Mouse (Mus musculus): Measurements from ENCODE around the gene Ccnjl.

Ccnjl gene

DNA sequence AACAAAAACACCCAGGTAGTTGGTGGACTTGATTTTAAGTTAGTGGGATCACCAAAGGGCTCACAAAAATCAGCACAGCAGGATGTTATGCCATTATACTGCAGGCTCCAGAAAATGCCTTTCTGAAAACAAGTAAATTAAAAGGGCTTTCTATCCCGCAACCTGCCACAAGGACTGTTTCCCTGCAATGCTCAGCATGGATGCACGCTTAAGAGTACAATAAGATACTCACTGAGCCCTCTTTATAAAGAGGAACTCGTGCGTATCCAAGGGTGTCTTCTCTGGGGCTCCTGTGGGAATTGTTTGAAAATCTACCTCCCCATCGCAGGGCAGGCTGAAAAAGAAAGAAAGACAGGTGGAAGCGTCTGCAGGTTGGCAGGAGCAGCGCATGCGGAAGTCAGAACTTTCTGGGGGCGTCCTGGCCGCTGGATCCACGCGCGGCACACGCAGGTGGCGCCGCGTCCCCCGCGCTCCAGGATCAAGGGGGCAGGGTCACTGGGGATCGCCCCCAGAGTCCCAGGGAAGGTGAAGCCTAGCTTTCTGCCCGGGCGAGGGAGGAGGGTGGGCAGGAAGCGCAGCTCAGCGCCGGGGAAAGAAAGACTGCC is 404 bp upstream of the Ccnjl start:
- DNase-seq (ENCODE audit: low spot score), result no peak

DNA sequence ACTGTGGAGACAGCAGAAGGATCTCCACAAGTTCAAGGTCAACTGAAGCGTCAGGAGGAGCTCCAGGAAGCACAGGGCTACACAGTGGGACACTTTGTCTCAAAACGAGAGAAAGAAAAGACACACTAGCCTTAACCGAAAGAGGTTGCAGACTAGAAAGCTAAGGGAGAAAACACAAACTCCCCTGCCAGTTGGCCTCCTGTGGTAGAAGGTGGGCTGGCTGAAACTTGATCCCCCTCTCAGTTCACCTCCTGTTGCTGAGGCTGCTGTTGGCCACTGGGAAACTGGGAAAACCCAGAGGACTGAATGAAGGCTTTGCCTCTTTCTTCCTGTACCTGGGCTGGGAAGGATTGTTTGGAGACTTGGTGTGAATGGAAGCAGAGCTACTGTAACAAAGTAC is 1.5 kb downstream of the Ccnjl start:
- peak; percentile 45 for DNase-seq (ENCODE audit: low spot score)

DNA sequence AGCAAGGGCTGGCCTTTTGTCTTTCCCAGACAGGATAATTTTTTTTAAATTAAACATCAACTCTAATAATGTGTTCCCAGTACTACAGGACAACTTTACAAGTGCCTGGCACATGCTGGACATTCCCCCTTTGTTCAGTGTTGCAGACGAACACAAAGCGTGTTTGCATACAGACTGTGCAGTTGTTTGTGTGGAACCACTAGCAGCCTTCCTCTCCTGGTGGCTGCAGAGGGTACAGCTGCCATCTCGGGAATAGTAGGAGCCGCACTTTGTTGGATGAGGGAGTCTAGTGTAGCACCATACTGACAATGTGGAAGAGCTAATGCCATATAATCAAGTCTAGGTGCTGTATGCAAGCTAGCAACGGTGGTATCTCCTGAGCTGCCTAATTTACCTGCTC is 3.0 kb downstream of the Ccnjl start:
- no peak for DNase-seq (ENCODE audit: low spot score)

DNA sequence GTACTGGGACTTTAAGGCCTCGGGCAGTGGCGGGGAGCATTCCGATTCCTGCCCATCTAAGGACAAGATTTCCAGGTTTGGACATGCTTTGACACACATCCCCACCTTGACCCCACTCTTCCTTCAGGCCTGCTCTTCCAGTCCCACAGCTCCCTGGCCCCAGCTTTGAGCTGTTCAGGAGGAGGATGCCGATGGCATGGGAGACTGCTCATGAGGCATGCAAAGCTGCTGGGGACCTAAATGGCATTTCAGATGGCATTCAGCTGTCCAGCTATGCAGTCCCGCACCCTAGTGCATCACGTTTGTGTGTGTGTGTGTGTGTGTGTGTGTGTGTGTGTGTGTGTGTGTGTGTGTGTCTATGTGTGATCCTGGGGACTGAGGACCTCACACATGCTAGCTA is 8.5 kb downstream of the Ccnjl start:
- no peak for DNase-seq (ENCODE audit: low spot score)

DNA sequence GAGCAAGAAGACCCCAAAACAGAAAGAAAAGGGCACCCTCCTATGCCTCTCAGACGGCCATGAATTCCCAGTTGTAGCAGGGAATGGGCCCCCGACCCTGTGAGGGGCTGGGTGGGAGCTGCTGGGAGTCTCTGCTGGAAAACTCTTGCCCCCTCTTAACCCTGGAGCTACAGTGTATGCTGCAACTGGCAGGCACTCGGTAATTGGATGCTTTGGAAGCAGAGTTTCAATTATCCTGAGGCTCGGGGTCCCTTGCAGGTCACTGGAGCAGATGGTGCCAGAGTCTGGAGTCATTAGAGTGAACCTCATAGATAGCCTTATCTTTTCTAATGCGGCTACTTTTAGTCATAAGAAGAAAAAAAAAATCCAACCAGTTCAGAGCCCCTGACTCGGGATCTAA is 11.3 kb downstream of the Ccnjl start:
- DNase-seq (ENCODE audit: low spot score), result no peak

DNA sequence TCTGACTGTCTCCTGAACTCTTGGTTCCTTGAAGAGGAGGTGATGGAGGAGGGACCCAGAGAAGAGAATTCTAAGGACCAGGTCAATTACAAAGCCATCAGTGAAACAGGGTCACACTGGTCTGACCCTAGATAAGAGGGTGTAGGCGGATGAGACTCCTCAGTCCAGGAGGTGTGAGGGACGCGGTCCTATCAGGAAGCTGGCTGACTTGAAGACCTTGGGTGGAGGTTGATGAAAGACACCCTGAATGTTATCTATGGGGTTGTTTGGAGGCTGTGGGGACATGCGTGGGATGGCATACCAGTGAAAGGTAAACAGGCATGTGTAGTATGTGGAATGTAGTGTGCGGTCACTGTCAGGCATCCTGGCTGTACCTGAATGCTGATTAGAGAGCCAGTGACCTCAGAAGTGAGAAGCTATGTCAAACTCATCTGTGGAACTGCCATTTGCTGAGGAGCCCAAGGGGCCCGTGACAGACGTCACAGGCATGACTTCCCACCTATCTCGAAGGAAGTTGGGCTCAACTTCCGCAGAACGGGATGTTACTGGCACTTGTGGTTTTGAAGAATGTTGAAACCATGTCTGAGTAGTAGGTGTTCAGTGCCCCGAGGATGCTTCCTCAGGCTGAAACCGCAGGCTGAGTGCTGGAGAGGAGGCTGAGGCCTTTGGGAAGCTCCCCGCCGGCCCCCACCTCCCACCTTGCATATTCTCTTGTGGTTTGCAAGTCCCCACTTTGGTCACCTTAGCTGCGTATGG is 15.3 kb downstream of the Ccnjl start:
- DNase-seq (ENCODE audit: low spot score), result peak; percentile 51

DNA sequence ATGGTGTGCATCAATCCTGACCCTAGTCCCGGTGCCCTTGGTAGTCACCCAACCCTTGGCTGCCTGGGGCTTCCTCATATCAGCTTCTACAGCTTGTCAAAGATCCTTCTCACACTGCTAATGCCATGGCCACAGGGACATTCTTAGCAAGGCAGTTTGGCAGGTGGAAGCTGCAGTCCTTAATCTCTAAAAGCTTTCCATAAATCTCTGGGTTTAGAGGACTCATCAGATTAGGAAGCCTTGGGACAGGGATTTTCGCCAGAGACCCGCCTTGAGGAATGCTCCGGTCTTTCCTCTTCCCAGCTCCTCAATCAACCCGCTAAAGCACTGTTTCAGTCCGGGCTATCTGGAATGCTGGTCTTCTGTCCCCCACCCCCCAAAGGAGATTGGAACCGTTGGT is 16.2 kb downstream of the Ccnjl start:
- DNase-seq (ENCODE audit: low spot score), result no peak

DNA sequence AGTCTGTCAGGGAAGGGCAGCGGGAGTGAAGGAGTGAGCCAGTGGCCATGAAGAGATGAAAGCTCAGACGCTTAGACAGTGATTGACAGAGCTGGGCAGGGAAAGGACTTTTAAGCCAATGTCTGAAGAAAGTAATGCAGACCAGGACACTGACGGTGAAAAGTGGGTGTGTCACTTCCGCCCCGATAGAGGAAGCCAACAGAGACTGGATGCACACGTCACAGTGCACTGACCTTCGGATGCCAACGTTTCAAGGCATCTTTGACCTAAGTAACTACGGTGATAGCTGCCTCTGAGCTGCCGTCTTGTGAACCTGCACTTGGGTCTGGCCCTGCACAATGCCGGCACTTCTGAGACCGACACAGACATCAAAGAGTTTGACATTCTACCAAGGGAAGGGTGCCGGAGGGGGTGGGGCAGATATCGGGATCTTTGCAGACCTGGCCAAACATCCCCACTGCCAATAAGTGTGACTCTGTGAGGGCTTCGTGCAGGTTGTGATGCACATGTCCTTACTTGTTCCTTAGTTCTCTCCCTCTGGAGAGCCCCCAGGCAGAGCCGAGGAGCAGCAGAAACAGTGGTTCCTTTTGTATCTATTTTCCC is 17.4 kb downstream of the Ccnjl start:
- no peak for DNase-seq (ENCODE audit: low spot score)

DNA sequence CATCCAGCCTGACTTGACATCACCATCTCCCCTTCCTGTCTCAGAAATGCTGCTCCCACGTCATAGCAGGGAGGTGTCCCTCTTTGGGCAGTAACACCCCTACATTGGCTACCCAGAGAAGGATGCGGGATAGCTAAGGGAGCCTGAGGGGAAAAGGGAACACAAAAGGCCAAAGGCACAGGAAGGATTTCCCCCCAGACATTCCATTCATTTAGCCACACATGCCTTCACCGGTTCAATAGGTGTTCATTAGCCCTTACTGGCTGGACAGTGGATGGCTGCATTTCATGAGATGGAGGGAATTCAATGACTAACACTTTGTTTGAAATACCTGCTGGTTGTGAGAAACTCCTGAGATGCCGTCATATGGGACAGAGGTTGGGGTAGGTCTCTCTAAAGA is 18.1 kb downstream of the Ccnjl start:
- no peak for DNase-seq (ENCODE audit: low spot score)

DNA sequence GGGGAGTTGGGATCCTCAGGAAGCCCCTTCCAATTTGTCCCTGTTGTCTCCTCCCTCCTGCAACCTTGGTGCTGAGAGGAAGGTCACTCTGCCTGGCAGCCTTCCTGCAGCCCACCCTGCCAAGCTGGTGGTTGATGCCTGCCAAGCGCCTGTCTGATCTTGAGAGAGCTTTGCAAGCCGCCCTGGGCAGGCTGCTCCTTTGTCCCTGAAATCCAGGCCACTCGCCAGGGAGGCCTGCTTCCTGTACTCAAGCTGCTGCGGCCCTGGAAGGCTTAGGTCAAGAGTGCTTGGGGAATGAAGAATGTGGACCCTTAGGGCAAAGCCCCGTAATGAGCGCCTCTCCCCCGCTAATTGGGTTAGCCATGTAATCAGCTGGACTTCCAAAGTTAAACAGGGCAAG is 19.6 kb downstream of the Ccnjl start:
- peak; percentile 62 for DNase-seq (ENCODE audit: low spot score)

DNA sequence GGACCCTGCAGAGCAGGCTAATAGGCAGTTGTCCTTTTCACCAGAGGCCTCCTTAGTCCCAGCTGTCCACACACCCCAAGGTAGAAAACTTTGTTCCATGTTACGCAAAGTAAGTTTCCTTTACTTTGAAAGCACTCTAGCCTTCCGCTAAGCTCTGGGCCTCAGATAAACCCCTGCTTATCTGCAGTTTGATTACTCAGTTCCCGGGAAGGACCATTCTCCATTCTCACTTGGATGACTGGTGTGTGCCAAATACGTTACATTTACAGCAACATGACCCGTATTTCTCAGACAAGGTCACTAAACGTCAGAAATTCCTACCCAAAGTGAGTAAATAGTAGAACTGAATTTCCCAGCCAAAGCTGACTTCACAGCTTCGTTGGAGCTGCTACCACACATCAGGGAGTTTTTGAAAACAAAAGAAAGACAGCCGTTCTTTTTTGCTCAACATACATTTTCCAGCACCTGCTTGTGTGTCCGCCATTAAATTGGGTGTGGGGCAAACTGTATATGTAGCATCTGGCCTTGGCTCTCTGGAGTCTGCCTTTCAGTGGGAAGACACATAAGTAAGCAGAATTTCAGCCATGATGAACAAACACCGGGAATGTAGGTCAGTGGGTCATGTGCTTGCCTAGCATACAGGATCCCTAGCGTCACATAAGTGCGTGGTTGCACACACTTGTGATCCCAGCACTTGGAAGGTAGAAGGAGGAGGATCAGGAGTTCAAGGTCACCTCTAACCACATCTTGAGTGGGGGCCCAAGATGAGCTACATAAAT is 20.3 kb downstream of the Ccnjl start:
- no peak for DNase-seq (ENCODE audit: low spot score)

DNA sequence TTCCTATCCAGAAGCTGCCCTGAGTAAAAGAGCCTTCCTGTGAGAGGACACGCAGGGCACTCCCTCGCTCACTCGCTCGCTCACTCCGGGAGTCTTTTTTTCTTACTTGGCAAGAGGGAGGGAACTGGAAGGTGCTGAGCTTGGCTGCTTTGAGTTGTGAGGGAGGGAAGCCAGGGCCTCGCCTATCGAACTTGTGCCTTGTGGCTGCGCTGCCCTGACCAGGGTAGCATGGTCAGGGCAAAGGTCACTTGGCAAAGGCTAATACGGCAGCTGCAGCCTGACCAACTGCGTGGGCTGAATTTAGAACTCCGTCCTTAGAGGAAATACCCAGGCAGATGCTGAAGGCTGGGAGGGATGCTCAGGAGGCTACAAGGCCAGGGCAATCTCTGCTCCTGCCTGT is 21.1 kb downstream of the Ccnjl start:
- peak; percentile 80 for DNase-seq (ENCODE audit: low spot score)

DNA sequence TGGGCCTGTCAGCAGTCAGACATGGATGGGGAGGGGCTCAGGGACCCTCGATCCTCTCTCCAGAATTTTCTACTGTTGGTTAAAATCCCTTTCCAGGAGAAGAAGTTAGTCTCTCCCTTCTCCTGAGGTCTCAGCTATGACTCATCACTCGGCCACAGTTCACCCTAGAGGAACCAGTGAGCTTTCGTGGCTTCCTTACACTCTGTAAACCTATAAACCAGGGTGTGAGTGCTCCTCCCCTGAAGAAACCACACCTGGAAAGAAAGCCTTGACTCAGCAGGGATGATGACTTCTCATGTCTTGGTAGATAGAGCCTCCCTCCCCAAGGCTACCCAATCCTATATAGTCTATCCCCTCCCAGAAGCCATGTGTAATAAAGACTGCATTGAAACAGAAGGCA is 23.2 kb downstream of the Ccnjl start:
- DNase-seq (ENCODE audit: low spot score), result no peak

DNA sequence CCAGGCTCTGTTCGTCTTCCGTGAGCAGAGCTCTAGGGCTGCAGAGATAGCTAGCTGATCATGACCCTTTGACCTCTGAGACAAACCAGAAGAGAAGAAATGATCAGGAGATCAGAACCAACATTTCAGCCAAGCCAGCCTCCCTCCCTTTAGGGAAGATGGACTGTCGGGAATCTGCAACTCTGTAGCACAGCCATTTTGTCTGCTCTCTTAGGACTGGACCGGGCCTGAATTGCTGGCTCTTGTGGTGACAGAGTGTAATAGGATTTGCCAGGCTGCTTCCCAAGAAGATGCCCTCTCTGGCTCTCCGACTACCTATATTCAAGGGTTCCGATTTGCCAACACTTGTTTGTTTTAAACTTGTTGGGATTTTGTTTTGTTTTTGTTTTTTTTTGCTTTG is 24.1 kb downstream of the Ccnjl start:
- no peak for DNase-seq (ENCODE audit: low spot score)

DNA sequence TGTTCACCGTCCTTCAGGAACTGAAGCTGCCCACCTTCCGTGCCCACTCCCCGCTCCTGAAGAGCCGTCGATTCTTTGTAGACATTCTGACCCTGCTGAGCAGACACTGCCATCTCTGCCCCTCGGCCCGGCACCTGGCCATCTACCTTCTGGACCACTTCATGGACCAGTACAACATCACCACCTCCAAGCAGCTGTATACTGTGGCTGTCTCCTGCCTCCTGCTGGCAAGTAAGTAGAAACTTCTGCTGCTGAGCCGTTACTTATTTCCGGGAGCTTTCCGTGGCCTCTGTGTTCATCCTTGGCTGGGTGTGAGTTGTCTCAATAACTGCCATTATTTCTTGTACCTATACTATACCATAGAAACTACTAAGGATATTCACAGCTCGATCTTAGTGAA is 28.0 kb downstream of the Ccnjl start:
- no peak for DNase-seq (ENCODE audit: low spot score)

DNA sequence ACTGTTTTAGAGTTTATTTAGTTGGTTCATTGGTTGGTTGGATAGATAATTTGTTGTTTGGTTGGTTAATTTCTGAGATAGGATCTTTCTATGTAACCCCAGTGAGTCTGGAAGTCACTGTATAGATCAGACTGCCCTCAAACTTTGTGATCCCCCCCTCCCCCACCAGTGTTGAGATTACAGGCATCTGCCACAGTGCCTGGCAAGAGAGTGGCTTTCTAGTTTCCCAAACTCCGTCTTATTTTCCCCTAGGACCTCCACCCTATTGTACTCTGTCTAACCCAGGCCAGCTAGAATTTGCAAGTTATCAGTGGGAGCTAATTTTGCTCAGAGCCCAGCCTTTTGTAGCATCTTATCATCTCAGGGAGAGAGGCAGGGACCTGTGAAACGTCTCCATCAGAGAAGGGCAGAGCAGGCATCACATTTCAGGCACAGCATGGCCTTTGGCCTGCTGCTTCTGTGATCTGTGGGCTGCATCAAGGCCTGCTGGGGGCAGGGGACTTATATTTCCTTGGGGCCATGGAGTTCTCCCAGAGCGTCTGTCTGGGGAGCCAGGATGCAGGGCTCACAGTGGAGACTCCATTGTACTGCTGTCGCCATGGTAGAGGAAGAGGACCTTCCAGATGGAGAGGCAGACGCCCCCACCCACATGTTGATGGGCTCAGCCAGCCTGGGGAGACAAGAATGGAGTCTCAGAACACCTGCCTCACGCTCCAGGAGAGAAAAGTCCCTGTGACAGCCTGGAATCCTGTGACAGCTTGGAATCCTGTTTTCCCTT is 31.1 kb downstream of the Ccnjl start:
- no peak for DNase-seq (ENCODE audit: low spot score)

DNA sequence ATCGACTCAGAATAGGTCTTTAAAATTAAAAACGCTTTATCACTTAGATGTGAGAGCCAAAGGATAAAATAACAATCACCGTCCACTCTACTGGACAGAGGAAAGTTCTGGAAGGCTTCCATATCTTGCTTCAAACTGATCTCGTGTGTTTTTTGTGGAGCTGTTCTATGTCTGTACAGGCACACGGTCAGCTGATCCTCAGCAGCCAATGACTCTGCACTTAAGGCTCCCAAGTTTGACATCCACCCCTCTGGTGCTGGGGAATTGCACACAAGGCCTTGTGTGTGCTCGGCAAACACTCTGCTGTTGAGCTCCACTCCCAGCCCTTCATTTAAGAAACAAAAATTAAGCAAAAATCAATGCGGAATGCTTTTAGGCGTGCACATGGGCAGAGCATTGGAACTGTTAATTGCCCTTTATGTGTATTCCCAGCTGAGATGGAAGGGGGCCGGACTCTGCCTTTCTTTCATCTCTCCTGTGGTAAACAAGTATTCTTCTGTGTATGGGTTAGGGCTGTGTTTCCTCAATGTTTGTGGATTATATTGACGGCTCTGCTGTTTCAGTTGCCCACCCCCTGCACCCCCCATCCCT is 35.2 kb downstream of the Ccnjl start:
- DNase-seq (ENCODE audit: low spot score), result no peak

DNA sequence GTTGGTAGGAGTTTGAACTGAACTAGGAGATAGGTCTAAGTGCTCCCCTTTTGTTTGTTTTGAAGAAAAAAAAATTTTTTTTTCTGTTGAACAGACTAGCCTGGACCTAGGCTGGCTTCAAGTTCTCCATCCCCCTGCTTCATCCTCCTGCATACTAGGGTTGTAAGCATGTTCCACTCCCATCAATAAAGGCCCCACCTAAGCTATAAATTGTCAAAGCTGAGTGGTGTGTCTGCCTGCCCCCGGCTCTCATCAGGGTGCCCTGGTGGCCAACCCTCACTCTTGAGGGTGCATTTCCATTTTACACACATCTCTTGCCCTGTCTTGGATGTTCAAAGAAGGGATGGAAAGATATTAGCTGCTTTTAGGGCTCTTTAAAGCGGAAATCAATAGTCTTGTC is 36.8 kb downstream of the Ccnjl start:
- no peak for DNase-seq (ENCODE audit: low spot score)

DNA sequence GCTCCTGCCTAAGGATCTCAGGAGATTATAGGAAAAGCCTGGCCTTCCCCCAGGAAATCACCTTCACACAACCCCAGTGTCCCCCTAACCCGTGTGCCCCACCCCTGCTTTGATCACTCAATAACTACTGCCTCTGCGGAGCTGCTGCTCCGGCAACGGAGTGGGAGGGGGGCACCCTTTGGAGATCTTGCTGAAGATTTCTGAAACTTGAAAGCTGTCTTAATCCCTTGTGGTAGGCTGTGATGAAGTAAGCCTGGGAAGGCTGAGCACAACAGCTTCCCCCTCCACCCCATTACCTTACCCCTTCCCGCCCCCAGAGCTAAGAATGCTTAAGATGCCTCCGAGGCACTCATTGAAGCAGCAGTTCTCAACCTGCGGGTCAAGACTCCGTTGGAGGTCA is 37.3 kb downstream of the Ccnjl start:
- DNase-seq (ENCODE audit: low spot score), result no peak

DNA sequence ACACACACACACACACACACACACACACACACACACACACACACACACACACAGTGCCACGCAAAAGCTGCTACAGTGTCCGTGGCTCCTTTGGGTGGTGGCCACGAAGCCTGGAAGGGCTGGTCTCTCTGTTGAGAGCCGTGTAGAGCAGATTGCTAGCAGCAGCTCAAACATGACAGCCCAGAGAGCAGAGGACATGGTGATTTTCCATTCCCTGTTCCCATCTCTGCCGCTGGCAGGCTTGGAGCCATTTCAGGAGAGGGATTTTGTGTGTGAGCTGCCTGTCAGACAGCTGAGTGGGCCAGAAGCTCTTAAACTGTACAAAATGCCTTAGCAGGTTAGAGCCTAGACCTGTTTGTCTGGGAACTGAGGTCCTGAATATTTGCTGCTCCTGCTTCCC is 38.1 kb downstream of the Ccnjl start:
- DNase-seq (ENCODE audit: low spot score), result no peak

DNA sequence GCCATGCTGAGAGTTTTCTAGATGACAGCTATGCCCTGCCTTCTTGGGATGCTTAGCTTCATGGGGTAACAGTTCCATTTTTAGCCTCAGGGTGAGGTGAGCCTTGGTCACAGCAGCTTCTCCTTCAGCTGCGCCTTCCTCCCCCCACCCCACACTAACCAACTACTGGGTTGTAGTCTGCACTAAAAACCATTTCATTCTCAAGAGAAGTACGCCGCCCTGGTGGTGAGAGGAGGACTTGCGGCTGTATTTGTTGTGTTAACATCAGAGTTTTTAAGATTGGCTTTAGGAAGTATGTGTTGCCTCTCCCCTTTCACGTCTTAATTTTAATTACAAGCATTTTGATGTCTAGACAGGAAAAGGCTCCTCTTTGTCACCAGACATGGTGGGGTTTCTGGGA is 39.7 kb downstream of the Ccnjl start:
- DNase-seq (ENCODE audit: low spot score), result no peak

DNA sequence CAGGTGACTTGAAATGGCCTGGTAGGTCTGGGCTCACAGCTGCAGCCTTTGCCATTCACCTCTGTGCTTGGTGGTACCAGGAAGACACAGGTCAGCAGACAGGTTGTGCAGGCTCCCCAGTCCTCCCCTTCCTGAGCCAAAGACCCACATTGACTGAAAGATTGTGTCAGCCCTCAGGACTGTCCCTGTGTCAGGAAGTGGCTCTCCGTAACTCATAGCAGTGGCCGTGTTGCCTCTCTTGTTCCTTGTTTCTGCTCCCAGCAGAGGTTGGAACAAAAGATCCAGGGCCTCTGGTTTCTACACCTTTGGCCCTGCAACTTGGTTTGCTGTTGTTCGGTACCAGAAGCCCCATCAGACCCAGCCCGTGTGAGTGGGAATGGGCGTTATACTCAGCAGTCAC is 40.6 kb downstream of the Ccnjl start:
- peak; percentile 2 for DNase-seq (ENCODE audit: low spot score)
